Mouse (Mus musculus) urinary bladder, postnatal 0 days (tissue): Measurements from ENCODE around the gene Mlycd. TPM values are rescaled to one million over a fixed set of nuclear protein-coding genes. Genes with fewer than 3 reads are reported as not detected.

Source experiments
- polyA plus RNA-seq: library from polyadenylated mRNA; unstranded; fragments of >200 nt; fragmentation: Nextera tagmentation; extraction: Ambion mirVana; gene quantifications from 2 replicates; pipeline ENCODE4 v1.2.1, GENCODE M21; 2015

Mlycd gene
- polyA plus RNA-seq = 14.3 and 14.4 TPM in 2 replicates

DNA sequence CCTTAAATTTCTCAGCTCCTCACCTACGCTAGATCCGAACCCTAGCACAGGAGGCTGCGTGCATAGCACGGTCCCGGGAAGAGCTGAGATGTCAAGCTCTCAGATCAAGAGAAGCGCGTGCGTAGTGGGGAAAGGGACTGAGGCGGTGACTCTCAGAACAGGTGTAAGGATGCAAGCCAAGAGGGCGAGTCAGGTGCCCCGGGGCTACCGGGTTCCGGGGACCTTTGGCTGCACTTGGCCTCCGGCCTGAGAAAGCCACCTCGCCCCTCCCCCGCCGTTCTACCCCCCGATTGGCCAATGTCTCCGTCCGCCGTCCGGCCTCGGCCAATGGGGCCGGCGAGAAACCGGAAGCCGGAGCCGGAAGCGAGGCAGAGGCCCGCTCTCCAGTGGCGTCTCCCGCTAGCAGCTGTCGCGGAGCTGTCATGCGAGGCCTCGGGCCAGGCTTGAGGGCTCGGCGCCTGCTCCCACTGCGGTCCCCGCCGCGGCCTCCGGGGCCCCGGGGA, at the start of gene Mlycd:
Mlycd (plus strand) TSS at position 355 of the 503 bp plus-strand sequence.

DNA sequence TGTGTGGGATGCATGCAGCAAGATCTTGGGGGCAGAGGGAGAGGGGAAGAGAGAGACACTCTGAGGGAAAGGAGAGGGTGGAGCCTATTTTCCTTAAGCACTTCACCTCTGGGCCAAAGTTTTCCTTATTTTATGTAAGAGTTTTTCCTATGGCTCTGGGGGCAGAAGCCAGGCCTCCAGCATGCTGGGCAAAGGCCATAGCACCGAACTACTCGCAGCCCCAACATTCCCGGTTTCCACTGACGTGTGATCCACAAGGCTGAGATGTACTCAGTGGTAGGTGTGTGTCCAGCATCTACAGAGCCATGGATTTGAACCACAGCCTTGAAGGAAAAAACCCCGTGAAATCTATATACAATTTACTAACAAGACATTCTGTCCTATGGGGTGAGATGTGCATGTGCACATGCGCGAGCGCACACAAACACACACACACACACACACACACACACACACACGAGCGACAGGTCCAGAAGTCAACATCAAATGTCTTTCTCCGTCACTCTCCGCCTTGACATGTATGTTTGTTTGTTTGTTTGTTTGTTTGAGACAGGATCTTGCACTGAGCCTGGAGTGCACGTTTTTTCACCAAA, 39.0 kb downstream of the Mlycd start, which contains the start of gene Osgin1:
Osgin1 (plus strand) TSS at position 543 of the 593 bp plus-strand sequence.

DNA sequence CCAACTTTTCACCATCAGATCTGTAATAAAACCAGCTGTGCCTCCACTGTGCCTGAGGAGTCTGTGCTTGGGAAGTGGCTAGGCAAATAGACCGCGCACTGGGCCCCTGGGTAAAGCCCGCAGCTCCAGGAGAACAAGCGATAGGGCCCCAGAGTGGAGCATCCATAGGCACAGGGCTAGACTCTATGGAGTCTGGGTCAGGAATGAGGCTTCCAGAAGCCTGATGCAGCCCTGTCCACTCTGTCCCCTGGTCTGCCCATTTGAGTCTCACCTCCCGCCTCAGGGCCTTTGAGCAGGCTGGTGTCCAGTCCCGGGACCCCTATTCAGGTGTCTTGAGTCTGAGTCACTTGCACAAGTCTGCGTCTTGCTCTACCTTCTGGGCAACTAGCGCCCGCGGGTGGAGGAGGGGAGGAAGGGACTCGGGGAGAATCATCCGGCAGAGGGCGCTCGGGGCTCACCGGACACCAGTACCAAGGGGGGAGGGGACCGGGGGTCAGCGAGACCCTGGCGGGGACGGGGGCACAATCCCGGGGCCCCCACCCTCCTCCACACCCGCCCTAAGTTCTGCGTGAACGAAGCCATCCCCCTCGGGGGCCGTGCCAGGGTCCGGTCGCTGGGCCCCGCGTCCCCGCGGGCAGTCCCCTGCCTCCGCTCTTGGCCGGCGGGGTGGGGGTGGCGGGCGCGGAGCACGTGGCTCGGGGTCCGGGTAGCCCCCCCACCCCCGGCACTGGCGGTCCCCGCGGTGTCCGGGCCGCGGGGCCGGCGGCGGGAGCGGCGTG, 51.7 kb downstream of the Mlycd start, which contains the start of gene Necab2:
Necab2 (plus strand) TSS at position 509 of the 779 bp plus-strand sequence.

Other genes with a start within 250 kb of the Mlycd start
- gene Hsbp1, start 50.4 kb upstream of the Mlycd start, polyA plus RNA-seq = 285 and 286 TPM in 2 replicates
- 14.7 and 14.8 TPM in 2 replicates for gene Osgin1, start 39.2 kb downstream of the Mlycd start, polyA plus RNA-seq
- 0.08 and 0.10 TPM in 2 replicates for gene Necab2, start 51.8 kb downstream of the Mlycd start, polyA plus RNA-seq
- gene Slc38a8, start 106.8 kb downstream of the Mlycd start, polyA plus RNA-seq = not detected in 2 replicates
- gene Mbtps1, start 163.9 kb downstream of the Mlycd start, polyA plus RNA-seq = 51.5 and 57.5 TPM in 2 replicates
- 21.4 and 22.7 TPM in 2 replicates for gene Hsdl1, start 180.3 kb downstream of the Mlycd start, polyA plus RNA-seq
- gene Dnaaf1, start 180.4 kb downstream of the Mlycd start, polyA plus RNA-seq = 0.10 TPM in 1 of 2 replicates, not detected in the other
- 5.7 and 6.3 TPM in 2 replicates for gene Taf1c, start 210.3 kb downstream of the Mlycd start, polyA plus RNA-seq
- not detected in 2 replicates for gene Adad2, start 217.9 kb downstream of the Mlycd start, polyA plus RNA-seq
- 0.35 and 0.51 TPM in 2 replicates for gene Kcng4, start 240.8 kb downstream of the Mlycd start, polyA plus RNA-seq